Mouse (Mus musculus): ENCODE measurements at regions not wholly inside any gene's neighbourhood (a gene's known extent, or its start where the extent isn't known, plus 50 kb on each side); places are given as distances from the start of the nearest gene placed in this dataset.

GRCm38 (mm10) chr12:65559036-65559435 lies 333.7 kb downstream of the Wdr20rt start:
- no peaks in the 10 kb centered on the region for H3K36me3 ChIP-seq (ENCODE audit: control insufficient read depth, insufficient read depth, low read length)
- WGBS, result 88% methylated on average over 6 of the region's 6 CpGs
- H3K4me3 ChIP-seq (ENCODE audit: insufficient read depth, low read depth, low read length), result no peak overlapping the region
- DNase-seq, result no peak
- no peak for TF ChIP-seq CTCF (conservative IDR thresholded peaks at IDR 0.05; ENCODE audit: insufficient read depth, insufficient read length, low read depth, low read length)
- TF ChIP-seq POLR2A (IDR thresholded peaks at IDR 0.05; ENCODE audit: low read depth, low read length), result no peak
- H3K27me3 ChIP-seq (replicated peaks; ENCODE audit: control insufficient read depth, insufficient read depth, low read length), result no peaks in the 10 kb centered on the region
- H3K27ac ChIP-seq (ENCODE audit: insufficient read depth, low read depth, low read length), result no peak overlapping the region
- no peaks in the 10 kb centered on the region for H3K4me1 ChIP-seq (ENCODE audit: control insufficient read depth, insufficient read depth, low read length)

DNA sequence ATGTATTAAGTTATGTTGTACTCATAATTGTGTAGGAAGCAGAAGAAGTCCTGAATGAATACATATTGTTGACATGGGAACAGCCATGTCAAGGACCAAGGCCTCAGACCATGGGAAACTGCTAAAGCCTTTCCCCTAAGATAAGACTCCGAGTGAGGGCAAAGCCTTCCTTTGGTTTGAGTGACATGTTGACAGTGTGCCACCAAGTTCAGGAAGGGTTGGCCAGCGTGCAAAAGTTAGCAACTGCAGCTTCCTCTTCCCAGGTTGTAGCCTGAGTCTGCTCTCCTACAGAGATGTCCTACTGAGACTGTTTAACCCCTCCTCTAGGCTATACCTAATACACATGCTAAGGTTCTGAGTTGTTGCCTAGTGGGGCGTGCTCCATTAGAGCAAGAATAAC lies 334.5 kb downstream of the Wdr20rt start:
- Histone ChIP-seq H3K4me3 (ENCODE audit: insufficient read depth, low read depth, low read length) (no peak overlapping the region), H3K27me3 (replicated peaks; ENCODE audit: control insufficient read depth, insufficient read depth, low read length) (no peaks in the 10 kb centered on the region), H3K27ac (ENCODE audit: insufficient read depth, low read depth, low read length) (no peak overlapping the region), H3K4me1 (ENCODE audit: control insufficient read depth, insufficient read depth, low read length) (no peaks in the 10 kb centered on the region), H3K36me3 (ENCODE audit: control insufficient read depth, insufficient read depth, low read length) (no peaks in the 10 kb centered on the region)
- 67% methylated on average over 3 of the region's 3 CpGs for WGBS
- no peak for DNase-seq
- TF ChIP-seq CTCF (conservative IDR thresholded peaks at IDR 0.05; ENCODE audit: insufficient read depth, insufficient read length, low read depth, low read length), result no peak
- TF ChIP-seq POLR2A (IDR thresholded peaks at IDR 0.05; ENCODE audit: low read depth, low read length), result no peak

- TF ChIP-seq CTCF (conservative IDR thresholded peaks at IDR 0.05; ENCODE audit: insufficient read depth, insufficient read length, low read depth, low read length) (no peak), POLR2A (IDR thresholded peaks at IDR 0.05; ENCODE audit: low read depth, low read length) (no peak)
- no peaks in the 10 kb centered on the region for H3K36me3 ChIP-seq (ENCODE audit: control insufficient read depth, insufficient read depth, low read length)
- no peaks in the 10 kb centered on the region for H3K27me3 ChIP-seq (replicated peaks; ENCODE audit: control insufficient read depth, insufficient read depth, low read length)
- no peak for DNase-seq
- H3K27ac ChIP-seq (ENCODE audit: insufficient read depth, low read depth, low read length), result no peak overlapping the region
- no peak overlapping the region for H3K4me3 ChIP-seq (ENCODE audit: insufficient read depth, low read depth, low read length)
- no peaks in the 10 kb centered on the region for H3K4me1 ChIP-seq (ENCODE audit: control insufficient read depth, insufficient read depth, low read length)
- WGBS, result 98% methylated on average over 1 of the region's 1 CpGs
Observed at GRCm38 (mm10) chr12:65571633-65572032, 346.3 kb downstream of the Wdr20rt start.

DNA sequence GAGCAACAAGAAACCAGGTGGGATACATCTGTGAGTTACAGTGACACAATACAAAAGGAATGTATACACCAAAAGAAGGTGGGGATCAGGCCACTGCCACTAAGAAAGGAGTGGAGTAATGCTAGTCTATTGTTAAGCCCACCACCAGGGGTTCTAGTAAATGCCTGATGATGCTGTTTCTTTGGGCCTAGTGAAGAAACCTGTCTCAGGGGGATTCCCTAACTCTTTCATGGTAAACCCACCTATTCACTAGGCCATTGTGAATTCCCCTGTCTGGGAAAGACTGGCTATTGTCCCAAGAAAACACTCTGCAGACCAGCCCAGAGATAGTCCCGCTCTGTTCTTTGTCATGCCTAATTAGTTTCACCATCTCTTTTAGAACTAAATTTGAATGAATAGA lies 368.2 kb downstream of the Wdr20rt start:
- H3K4me3 ChIP-seq (ENCODE audit: insufficient read depth, low read depth, low read length), result no peak overlapping the region
- H3K4me1 ChIP-seq (ENCODE audit: control insufficient read depth, insufficient read depth, low read length), result no peaks in the 10 kb centered on the region
- H3K36me3 ChIP-seq (ENCODE audit: control insufficient read depth, insufficient read depth, low read length), result no peaks in the 10 kb centered on the region
- H3K27me3 ChIP-seq (replicated peaks; ENCODE audit: control insufficient read depth, insufficient read depth, low read length), result no peaks in the 10 kb centered on the region
- 55% methylated on average over 1 of the region's 1 CpGs for WGBS
- DNase-seq, result no peak
- TF ChIP-seq POLR2A (IDR thresholded peaks at IDR 0.05; ENCODE audit: low read depth, low read length) (no peak), CTCF (conservative IDR thresholded peaks at IDR 0.05; ENCODE audit: insufficient read depth, insufficient read length, low read depth, low read length) (no peak)
- H3K27ac ChIP-seq (ENCODE audit: insufficient read depth, low read depth, low read length), result no peak overlapping the region

DNA sequence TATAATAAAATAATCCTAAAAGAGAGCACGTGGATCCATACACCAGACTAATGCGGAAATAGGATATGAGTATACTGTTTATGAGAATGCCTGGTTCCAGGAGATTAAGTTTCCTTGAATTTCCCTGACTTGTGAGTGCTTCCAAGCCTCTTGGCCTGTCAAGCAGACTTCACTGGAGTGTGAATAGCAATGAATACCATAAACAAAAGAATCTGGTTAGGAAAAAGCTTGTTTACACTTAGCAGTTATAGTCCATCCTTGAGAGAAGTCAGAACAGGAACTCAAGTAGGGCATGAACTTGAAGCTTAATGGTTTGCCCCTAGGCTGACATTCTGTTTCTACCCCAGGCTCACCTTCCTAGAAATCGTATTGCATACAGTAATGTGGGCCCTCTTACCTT lies 368.8 kb downstream of the Wdr20rt start:
- Histone ChIP-seq H3K4me3 (ENCODE audit: insufficient read depth, low read depth, low read length) (no peak overlapping the region), H3K4me1 (ENCODE audit: control insufficient read depth, insufficient read depth, low read length) (no peaks in the 10 kb centered on the region), H3K27me3 (replicated peaks; ENCODE audit: control insufficient read depth, insufficient read depth, low read length) (no peaks in the 10 kb centered on the region; the same call in 1 of the 2 replicates), H3K36me3 (ENCODE audit: control insufficient read depth, insufficient read depth, low read length) (no peaks in the 10 kb centered on the region), H3K27ac (ENCODE audit: insufficient read depth, low read depth, low read length) (no peak overlapping the region)
- TF ChIP-seq CTCF (conservative IDR thresholded peaks at IDR 0.05; ENCODE audit: insufficient read depth, insufficient read length, low read depth, low read length) (no peak), POLR2A (IDR thresholded peaks at IDR 0.05; ENCODE audit: low read depth, low read length) (no peak)
- no peak for DNase-seq
- 59% methylated on average over 3 of the region's 3 CpGs for WGBS

- no peaks in the 10 kb centered on the region for H3K36me3 ChIP-seq (ENCODE audit: control insufficient read depth, insufficient read depth, low read length)
- no peaks in the 10 kb centered on the region for H3K27me3 ChIP-seq (replicated peaks; ENCODE audit: control insufficient read depth, insufficient read depth, low read length)
- H3K4me1 ChIP-seq (ENCODE audit: control insufficient read depth, insufficient read depth, low read length), result no peaks in the 10 kb centered on the region
- DNase-seq, result no peak
- TF ChIP-seq CTCF (conservative IDR thresholded peaks at IDR 0.05; ENCODE audit: insufficient read depth, insufficient read length, low read depth, low read length) (no peak), POLR2A (IDR thresholded peaks at IDR 0.05; ENCODE audit: low read depth, low read length) (no peak)
- H3K4me3 ChIP-seq (ENCODE audit: insufficient read depth, low read depth, low read length), result no peak overlapping the region
- H3K27ac ChIP-seq (ENCODE audit: insufficient read depth, low read depth, low read length), result no peak overlapping the region
- WGBS, result 67% methylated on average over 1 of the region's 1 CpGs
Observed at GRCm38 (mm10) chr12:65644232-65644631, 418.9 kb downstream of the Wdr20rt start.

DNA sequence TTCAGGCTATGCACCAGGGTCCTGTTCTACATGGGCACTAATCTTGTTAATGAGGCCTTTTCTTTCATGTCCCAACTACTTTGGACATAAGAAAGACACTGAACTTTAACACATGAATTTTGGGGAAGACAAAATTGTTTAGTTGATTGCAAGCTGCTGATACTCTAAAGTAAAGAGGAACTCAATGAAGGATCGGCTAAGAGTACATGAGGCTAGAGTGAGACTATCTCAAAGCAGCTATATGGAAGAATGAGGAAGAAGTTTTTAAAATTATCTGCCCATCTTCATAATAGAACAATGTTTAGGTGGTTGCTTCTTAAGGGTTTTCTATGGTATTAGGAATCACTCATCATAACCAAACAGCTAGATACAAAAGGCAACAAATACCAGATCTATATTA lies 431.5 kb downstream of the Wdr20rt start:
- H3K4me1 ChIP-seq (ENCODE audit: control insufficient read depth, insufficient read depth, low read length), result no peaks in the 10 kb centered on the region
- H3K27me3 ChIP-seq (replicated peaks; ENCODE audit: control insufficient read depth, insufficient read depth, low read length), result no peaks in the 10 kb centered on the region
- TF ChIP-seq POLR2A (IDR thresholded peaks at IDR 0.05; ENCODE audit: low read depth, low read length) (no peak), CTCF (conservative IDR thresholded peaks at IDR 0.05; ENCODE audit: insufficient read depth, insufficient read length, low read depth, low read length) (no peak)
- H3K36me3 ChIP-seq (ENCODE audit: control insufficient read depth, insufficient read depth, low read length), result no peaks in the 10 kb centered on the region
- DNase-seq, result no peak
- no peak overlapping the region for H3K4me3 ChIP-seq (ENCODE audit: insufficient read depth, low read depth, low read length)
- H3K27ac ChIP-seq (ENCODE audit: insufficient read depth, low read depth, low read length), result no peak overlapping the region
- WGBS, result 98% methylated on average over 1 of the region's 1 CpGs

DNA sequence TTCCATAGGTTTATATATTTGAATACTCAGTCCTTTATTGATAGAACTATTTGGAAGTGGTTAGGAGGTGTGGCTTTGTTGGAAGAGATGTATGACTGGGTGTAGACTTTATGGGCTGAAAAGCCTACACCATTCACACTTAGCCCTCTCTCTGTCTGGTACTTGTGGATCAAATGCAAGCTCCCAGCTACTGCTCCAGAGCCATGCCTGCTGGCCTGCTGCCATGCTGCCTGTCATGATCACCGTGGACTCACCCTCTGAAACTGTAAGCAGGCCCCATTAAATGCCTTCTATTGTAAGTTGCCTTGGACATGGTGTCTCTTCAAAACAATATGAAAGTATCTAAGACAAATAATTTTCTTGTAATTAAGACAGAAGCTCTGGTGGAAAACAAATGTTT lies 446.4 kb downstream of the Wdr20rt start:
- H3K27ac ChIP-seq (ENCODE audit: insufficient read depth, low read depth, low read length), result no peak overlapping the region
- TF ChIP-seq CTCF (conservative IDR thresholded peaks at IDR 0.05; ENCODE audit: insufficient read depth, insufficient read length, low read depth, low read length) (no peak), POLR2A (IDR thresholded peaks at IDR 0.05; ENCODE audit: low read depth, low read length) (no peak)
- no peaks in the 10 kb centered on the region for H3K36me3 ChIP-seq (ENCODE audit: control insufficient read depth, insufficient read depth, low read length)
- WGBS, result 50% methylated on average over 1 of the region's 1 CpGs
- no peaks in the 10 kb centered on the region for H3K27me3 ChIP-seq (replicated peaks; ENCODE audit: control insufficient read depth, insufficient read depth, low read length)
- no peak overlapping the region for H3K4me3 ChIP-seq (ENCODE audit: insufficient read depth, low read depth, low read length)
- DNase-seq, result no peak
- no peaks in the 10 kb centered on the region for H3K4me1 ChIP-seq (ENCODE audit: control insufficient read depth, insufficient read depth, low read length)
